Mouse (Mus musculus): Measurements from ENCODE around the gene Atp5mpl. TPM values are rescaled to one million over a fixed set of nuclear protein-coding genes. Genes with fewer than 3 reads are reported as not detected.

The Atp5mpl gene
- 289 to 531 TPM (median 434 TPM) in 3 replicates for total RNA-seq (2017)

DNA sequence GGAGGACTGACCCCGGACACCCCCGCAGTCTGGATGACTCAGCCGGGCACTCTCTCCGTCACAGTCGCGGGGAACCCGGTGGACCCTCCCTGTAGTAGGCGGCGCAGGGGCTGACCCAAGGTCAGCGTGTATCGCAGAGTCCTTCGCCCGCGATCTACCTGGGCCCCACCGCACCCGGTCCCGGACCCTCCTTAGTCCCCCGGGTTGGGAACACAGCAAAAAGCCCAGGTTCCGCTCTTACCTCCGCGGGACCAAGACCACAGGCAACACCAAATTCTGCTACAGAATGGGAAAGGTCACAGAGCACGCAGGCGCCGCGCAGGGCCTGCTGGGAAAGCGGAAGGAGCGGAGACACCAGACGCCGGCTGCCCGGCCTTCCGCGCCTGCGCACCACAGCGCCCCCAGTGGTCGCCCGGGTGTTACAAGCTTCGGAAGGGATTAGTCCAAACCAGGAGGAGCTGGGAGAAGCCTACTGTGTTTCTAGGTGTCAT lies at the start of gene Atp5mpl:
TSS of gene Atp5mpl (minus strand) at position 295 of the 491 bp plus-strand sequence.
- ATAC-seq (replicated peaks; ENCODE audit: insufficient number of reproducible peaks, low FRiP score, low TSS enrichment, poor library complexity, severe bottlenecking), result peak; percentile 90

DNA sequence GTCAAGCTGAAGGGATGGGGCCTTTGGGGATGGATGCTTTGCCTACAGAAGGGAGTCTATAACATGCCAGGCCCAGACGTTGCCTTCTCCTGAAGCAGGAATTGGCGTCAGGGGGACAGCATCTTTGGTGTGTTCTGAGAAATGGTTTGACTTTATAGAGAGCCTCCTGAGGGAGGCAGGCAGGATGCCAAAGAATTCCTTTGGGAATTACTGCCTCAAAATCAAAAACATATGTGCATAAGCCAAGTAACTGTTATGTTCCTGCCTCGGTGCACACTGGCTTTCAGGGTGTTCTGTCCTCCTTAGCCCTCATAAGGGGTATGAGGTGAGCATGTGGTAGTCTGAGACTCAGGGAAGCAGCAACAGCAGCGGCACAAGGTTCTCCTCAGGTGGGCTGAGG lies 49.6 kb upstream of the Atp5mpl start:
- no peak for ATAC-seq (replicated peaks; ENCODE audit: insufficient number of reproducible peaks, low FRiP score, low TSS enrichment, poor library complexity, severe bottlenecking)

DNA sequence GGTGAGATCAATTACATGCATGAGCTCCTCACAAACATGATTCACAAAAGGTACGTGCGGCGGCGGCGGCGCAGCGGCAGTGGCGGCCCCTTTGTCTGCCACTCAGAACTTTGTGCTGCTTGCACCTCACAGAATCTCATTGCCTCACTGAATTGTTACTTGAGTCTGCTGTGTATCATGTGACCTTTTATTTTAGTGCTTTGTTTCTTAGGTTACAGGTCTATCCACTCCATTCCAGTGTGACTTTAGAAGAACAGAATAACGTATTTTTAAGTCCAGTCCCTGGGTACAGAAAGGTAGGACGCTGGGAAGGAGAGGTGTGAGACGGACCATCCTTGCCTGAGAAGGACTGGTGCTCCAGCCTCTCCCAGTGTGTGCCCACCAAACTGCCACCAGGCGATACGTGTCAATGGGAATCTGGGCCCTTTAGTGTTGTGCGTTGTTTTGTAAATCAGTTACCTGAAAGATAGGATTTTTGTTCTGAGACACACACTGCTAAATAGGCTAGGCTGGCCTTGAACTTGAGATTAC lies 46.6 kb upstream of the Atp5mpl start:
- ATAC-seq (replicated peaks; ENCODE audit: insufficient number of reproducible peaks, low FRiP score, low TSS enrichment, poor library complexity, severe bottlenecking), result no peak

DNA sequence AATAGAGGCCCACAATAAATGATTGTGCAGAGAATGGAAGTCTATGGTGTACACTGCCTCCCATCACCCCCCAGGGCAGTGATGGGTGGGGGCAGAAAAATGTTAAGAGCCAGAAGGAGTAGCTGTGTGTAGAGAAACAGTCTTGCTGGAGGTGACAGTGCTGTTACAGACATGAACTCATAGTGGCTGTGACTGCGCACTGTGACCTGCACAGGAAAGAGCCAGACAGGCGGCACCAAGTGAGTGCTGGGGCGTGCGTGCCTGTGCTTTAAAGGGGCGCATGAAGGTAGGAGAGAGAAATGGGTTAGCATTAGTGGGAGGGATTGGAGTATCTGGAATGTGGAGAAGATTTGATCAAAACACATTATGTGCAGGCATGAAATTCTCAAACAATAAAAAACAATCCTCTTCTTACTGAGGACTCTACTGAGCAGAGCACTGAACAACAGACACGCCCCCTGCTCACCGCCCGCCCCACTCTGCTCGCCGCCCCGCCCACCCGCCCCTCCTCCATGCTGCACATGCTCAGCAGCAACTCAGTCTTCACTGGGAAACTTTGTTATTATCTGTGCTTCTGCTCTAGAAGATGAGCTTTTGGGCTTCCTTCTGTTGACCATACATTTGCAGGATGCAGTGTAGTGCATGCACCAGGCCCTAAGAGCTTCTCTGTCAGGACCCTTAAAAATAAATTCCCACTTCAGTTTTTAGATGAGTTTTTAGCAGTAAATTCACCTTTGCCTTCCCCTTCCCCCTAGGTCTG lies 45.9 kb upstream of the Atp5mpl start:
- ATAC-seq (replicated peaks; ENCODE audit: insufficient number of reproducible peaks, low FRiP score, low TSS enrichment, poor library complexity, severe bottlenecking), result no peak

DNA sequence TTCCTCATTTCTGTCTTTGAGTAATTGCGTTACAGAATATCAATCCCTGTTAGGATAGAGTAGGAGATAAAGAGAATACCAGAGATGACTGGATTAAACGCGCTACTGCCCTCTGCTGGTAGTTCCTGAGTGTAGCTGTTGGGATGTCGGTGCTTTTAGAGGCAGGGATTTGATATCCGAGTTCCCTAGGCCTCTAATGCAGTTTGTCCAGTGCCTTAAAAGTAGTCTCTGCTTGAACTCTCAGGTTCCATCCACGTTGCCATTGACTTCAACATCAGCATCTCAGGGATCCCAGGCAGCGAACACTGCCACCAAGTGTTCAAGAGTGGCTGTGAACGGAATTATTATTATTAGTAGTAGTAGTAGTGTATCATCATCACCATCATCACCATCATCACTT lies 34.4 kb upstream of the Atp5mpl start:
- ATAC-seq (replicated peaks; ENCODE audit: insufficient number of reproducible peaks, low FRiP score, low TSS enrichment, poor library complexity, severe bottlenecking), result 0 out of 2 replicates have a peak, but pooled peaks have one; percentile 29

DNA sequence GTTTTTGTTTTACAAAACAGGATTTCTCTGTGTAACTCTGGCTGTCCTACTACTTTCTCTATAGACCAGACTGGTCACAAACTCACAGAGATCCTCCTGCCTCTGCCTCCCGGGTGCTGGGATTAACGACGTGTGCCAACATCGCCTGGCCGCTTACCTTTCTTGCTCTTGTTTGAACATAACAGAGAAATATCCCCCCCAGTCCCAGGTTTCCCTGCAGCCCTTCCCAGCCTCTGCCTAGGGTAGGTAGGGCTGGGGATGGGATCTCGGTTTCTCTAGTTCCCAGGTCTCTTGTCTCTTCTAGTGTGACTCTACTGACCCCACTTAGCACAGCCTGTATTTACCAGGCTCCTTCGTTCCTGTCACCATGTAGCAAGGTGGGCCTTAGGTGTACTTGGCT lies 33.0 kb upstream of the Atp5mpl start:
- no peak for ATAC-seq (replicated peaks; ENCODE audit: insufficient number of reproducible peaks, low FRiP score, low TSS enrichment, poor library complexity, severe bottlenecking)

DNA sequence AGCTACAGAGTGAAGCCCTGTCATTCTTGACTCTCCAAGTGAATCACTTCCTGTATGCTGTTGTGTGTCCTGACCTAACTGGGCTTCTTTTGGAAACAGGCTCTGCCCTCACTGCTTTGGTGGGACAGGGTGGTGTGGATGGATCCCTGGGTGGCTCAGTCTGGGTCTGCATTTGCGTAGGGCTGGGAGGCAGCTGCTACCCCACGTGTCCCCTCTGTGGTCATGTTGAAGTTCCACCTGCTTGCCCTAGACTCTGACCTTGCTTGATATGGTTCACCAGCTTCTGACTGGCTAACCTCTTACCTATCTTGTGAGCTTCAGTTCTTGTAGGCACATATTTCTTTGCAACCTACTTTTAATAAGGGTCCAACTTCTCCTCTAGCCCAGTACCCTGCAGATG lies 28.4 kb upstream of the Atp5mpl start:
- no peak for ATAC-seq (replicated peaks; ENCODE audit: insufficient number of reproducible peaks, low FRiP score, low TSS enrichment, poor library complexity, severe bottlenecking)

DNA sequence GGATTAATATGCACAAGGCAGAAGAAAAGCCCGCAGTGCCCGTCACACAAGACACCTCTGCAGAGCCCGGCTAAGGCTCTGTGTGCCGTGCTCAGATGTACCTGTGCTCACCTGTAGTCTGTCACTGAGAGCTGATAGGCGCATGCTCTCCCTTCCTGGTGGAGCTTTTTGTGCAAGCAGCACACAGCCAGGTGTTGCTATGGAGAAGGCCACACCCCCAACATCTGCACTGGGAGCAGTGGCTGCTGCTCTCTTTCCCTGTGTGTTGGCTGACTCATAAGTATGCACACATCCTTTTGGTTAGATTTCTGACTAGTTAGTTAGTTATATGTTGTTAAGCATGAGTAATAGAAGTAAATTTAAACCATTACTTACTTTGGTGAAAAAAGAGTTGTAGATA lies 25.8 kb upstream of the Atp5mpl start:
- ATAC-seq (replicated peaks; ENCODE audit: insufficient number of reproducible peaks, low FRiP score, low TSS enrichment, poor library complexity, severe bottlenecking), result no peak

DNA sequence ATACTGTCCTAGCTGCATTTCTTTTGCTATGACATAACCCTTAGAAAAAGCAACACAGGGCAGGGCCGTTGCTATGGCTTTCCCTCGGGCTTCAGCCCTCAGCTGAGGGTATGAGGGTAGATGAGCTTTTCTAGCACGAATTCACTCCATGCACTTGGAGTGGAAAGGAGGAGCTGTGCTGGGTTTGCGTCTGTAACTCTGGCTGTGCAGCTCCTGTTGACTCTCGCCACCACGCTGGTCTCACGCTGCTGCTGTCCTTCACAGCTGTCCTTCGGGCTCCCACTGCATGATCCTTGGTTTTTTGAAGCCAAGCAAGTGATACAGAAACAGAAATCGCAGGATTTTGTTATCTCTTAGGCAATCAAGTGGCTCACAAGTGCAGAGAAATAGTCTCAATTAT lies 20.0 kb upstream of the Atp5mpl start:
- no peak for ATAC-seq (replicated peaks; ENCODE audit: insufficient number of reproducible peaks, low FRiP score, low TSS enrichment, poor library complexity, severe bottlenecking)

DNA sequence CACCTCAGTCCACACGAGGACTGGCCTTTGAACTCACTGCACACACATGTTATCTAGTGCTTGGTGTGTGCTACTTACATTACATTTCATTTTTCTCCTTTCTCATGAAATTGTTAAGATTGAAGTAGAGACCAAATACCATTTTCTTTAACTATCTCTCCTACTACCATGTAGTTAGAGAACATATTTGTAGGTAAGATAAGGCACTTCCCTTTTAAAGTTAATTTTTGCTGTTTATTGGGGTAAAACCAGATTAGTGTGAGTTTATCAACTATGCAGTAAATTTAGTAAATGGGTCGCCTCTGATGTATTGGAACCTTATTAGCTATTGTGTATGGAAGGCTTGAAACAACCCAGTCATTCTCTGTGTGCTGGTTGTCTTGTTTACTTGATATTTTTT lies 16.4 kb upstream of the Atp5mpl start:
- ATAC-seq (replicated peaks; ENCODE audit: insufficient number of reproducible peaks, low FRiP score, low TSS enrichment, poor library complexity, severe bottlenecking), result no peak

DNA sequence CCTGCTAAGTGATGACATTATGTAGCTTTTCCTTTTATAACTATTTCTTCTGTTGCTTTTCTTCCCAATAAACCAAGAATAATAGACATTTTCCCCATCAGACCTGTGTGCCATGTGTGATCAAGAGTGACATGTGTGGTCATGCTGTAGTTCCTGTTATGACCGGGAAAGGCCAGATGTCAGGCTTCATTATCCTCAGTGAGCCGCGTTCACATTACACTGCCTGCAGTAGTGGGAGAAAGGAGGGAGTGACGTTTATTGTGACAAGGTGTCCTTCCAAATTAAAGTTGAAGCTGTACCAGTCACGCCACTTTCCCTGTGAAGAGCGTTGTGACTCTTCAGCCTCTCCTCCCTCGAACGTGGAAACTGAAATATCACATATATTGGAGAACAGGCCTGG lies 15.1 kb upstream of the Atp5mpl start:
- ATAC-seq (replicated peaks; ENCODE audit: insufficient number of reproducible peaks, low FRiP score, low TSS enrichment, poor library complexity, severe bottlenecking), result no peak

DNA sequence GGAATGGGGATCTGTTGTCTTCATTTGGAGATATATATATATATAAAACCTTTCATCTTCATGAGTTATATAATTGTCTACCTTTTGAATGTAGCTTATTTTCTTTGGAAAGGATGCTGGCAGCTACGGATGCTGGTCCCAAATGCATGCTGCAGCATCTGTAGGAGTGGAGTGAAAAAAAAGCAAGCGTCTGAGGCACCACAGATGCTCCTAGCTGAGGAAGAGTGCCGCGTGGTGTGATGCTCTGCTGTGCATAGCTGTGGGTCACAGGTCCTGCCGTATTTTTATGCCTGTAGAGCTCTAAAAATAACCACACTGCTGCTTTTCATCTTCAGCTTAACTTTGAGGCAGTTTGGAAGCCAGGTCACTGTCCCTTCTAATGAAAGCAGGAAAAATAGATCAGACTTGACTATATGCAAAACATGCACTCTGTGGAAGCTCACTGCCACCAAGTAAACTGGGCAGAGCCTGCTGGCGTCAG lies 14.2 kb upstream of the Atp5mpl start, which contains the start of gene Rd3l:
TSS of gene Rd3l (minus strand) at position 431 of the 481 bp plus-strand sequence.
- no peak for ATAC-seq (replicated peaks; ENCODE audit: insufficient number of reproducible peaks, low FRiP score, low TSS enrichment, poor library complexity, severe bottlenecking)

DNA sequence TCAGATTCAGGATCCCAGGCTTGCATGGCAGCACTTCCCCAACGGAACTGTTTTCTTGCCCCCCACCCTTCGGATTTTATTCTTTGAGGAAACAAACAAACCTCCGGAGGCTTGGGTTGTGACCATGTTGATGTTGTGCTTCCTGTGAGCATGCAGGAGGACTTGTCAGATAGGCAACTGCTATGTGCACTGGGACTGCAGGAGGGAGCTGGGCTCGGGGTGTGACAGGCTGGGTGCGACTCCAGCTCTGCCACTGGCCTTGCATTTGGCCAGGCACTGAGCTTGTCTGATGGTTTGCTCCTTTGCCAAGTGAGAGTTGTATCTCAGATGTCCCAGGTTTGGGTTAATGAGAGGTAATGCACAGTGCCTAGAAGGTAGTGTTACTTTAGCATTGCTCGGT lies 11.5 kb upstream of the Atp5mpl start:
- ATAC-seq (replicated peaks; ENCODE audit: insufficient number of reproducible peaks, low FRiP score, low TSS enrichment, poor library complexity, severe bottlenecking), result no peak

DNA sequence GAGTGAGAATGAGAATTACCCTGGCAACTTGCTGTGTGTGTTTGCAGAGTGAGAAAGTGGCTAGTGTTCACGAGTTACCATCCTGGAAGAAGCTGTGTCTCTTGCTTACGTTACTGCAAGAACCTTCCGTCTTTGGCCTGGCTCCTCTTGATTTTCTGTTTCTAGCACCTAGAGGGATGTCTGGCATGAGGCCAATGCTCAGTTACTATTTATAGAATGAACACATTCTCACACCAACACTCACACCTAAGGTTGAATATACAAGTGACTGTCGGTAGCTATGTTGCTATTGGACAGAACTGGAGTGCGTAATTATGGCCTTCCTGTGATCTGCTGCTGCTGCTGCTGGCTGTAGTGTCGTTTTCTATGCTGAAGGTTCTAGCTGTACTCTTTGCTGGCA lies 10.4 kb upstream of the Atp5mpl start:
- no peak for ATAC-seq (replicated peaks; ENCODE audit: insufficient number of reproducible peaks, low FRiP score, low TSS enrichment, poor library complexity, severe bottlenecking)

DNA sequence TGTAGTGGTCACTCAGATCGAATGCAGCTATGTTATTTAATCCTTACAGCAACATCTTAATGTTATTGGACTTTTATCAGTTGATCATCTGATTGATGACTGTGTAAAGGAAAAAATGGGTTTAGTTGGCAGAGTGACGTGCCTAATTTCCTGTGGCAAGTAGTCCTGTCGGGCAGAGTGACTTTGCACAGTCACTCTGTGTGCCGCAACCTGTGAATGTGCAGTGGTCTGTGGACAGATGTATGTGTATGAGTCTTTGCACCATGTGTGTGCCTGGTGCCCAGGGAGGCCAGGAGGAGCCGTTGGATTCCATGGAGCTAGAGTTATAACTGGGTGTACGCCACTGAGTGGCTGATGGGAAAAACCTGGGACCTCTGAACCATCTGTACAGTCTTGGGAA lies 7.8 kb upstream of the Atp5mpl start:
- no peak for ATAC-seq (replicated peaks; ENCODE audit: insufficient number of reproducible peaks, low FRiP score, low TSS enrichment, poor library complexity, severe bottlenecking)

DNA sequence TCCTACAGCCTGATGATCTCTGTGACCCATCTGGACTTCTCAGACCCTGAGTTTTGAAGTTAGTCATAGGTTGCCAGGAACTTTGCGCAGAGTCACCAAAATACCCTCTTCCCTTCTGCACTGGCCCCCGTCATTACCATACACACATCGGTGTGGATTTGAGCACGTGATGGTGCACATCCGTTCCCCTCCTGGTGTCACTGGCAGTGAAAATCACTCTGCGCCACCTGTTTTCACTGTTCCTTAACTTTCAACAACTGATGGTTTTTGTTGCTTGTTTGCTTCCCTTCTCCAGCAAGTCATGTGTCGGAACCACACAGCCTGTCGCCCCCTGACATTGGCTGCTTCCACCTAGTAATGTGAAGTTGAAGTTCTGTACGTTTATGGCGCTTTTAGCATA lies 5.7 kb upstream of the Atp5mpl start:
- ATAC-seq (replicated peaks; ENCODE audit: insufficient number of reproducible peaks, low FRiP score, low TSS enrichment, poor library complexity, severe bottlenecking), result no peak

DNA sequence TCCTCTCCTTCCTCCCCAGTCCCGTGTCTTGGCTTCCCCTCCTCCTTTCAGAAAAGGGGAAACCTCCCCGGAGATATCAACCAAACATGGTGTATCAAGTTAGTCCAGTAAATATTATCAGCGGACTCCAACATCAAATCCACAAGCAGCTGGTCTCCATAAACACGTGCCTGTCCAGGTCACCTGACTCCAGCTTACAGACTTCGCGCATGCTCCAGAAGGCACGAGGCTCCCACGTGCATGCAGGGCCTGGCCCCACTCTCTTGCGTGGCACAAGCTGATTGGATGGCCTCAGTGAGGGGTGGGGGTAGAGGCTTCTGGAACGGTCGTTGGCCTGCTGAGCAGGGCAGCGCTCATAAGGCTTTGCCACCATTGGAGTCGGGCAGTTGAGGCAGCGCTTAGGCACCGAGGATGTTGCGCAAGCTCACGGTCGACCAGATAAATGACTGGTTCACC lies 4.5 kb upstream of the Atp5mpl start, which contains the start of gene Tdrd9:
TSS of gene Tdrd9 (plus strand) at position 329 of the 456 bp plus-strand sequence.
- no peak for ATAC-seq (replicated peaks; ENCODE audit: insufficient number of reproducible peaks, low FRiP score, low TSS enrichment, poor library complexity, severe bottlenecking)

DNA sequence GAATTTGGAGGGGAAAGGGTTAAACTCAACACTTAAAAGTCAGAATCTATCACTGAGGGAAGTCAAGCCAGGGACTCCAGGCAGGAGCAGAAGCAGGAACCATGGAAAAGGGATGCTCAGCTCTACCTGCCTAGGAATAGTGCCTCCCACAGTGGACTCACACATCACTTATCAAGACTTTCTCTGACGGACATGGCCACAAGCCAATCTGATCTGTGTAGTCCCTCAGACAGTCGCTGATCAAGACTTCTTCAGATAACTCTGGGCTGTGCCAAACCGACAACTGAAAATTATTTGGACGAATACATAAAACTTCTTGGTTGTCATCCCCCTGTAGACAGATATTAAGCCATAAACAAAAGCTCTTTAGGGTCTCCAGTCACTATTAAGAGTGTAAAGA lies 3.3 kb upstream of the Atp5mpl start:
- ATAC-seq (replicated peaks; ENCODE audit: insufficient number of reproducible peaks, low FRiP score, low TSS enrichment, poor library complexity, severe bottlenecking), result no peak

DNA sequence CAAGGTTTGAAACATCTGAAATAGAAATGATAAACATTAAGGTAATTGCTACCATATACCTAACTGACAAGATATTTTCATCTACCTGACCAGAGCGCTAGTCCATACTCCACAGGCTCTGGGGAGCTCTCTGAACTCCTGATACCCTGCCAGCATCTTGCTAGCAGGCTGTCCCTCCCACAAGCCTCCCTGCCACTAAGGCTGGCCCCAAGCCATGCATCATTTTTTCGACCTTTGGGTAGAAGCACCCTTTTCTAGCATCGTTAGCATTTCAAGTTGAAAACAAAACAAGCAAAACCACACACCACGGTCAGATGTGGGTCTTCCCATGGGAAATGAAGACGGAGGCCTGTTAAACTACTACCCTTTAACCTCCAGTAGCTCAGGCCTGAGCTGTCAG lies 3.4 kb downstream of the Atp5mpl start:
- no peak for ATAC-seq (replicated peaks; ENCODE audit: insufficient number of reproducible peaks, low FRiP score, low TSS enrichment, poor library complexity, severe bottlenecking)

All from monocyte, adult 5-6 weeks (primary cell).